Mouse (Mus musculus): ENCODE measurements at regions not wholly inside any gene's neighbourhood (a gene's known extent, or its start where the extent isn't known, plus 50 kb on each side); places are given as distances from the start of the nearest gene placed in this dataset.

- H3K27me3 ChIP-seq (replicated peaks; ENCODE audit: control insufficient read depth, insufficient read depth, low read length) = no peaks in the 10 kb centered on the region
- WGBS = 10% methylated on average over 2 of the region's 2 CpGs
- H3K4me1 ChIP-seq (replicated peaks; ENCODE audit: control insufficient read depth, insufficient read depth, low read length) = peaks cover 4% of the 10 kb centered on the region
- peak overlapping the region; percentile 63 for H3K27ac ChIP-seq (ENCODE audit: low read length)
- H3K4me3 ChIP-seq (replicated peaks; ENCODE audit: low read length) = no peak overlapping the region
- no peak overlapping the region for H3K9ac ChIP-seq (replicated peaks; ENCODE audit: low read depth, low read length)
- H3K4me2 ChIP-seq (ENCODE audit: low read length) = no peak overlapping the region
- H3K9me3 ChIP-seq (ENCODE audit: control insufficient read depth, low read length) = no peaks in the 10 kb centered on the region
- ATAC-seq = peak; percentile 95
- H3K36me3 ChIP-seq (ENCODE audit: control insufficient read depth, insufficient read depth) = no peaks in the 10 kb centered on the region
Measured at GRCm38 (mm10) chr8:100206557-100207349, 790.5 kb upstream of the Cdh8 start.

GRCm38 (mm10) chr8:100193228-100193627, 777.0 kb upstream of the Cdh8 start:
- WGBS = 53% methylated on average over 2 of the region's 2 CpGs

GRCm38 (mm10) chr8:100190698-100191097, 774.4 kb upstream of the Cdh8 start:
- WGBS = 88% methylated on average over 2 of the region's 2 CpGs
- no peak for ATAC-seq
- no peak overlapping the region for H3K9ac ChIP-seq (replicated peaks; ENCODE audit: low read depth, low read length)
- H3K9me3 ChIP-seq (ENCODE audit: control insufficient read depth, low read length) = no peaks in the 10 kb centered on the region
- H3K4me2 ChIP-seq (ENCODE audit: low read length) = no peak overlapping the region
- H3K27me3 ChIP-seq (replicated peaks; ENCODE audit: control insufficient read depth, insufficient read depth, low read length) = no peaks in the 10 kb centered on the region
- H3K27ac ChIP-seq (ENCODE audit: low read length) = no peak overlapping the region
- no peak overlapping the region for H3K4me3 ChIP-seq (replicated peaks; ENCODE audit: low read length)
- no peaks in the 10 kb centered on the region for H3K36me3 ChIP-seq (ENCODE audit: control insufficient read depth, insufficient read depth)
- H3K4me1 ChIP-seq (replicated peaks; ENCODE audit: control insufficient read depth, insufficient read depth, low read length) = no peaks in the 10 kb centered on the region

More at GRCm38 (mm10) chr8:100193228-100193627, 777.0 kb upstream of the Cdh8 start:
- no peak for ATAC-seq
- H3K9ac ChIP-seq (replicated peaks; ENCODE audit: low read depth, low read length) = no peak overlapping the region
- H3K9me3 ChIP-seq (ENCODE audit: control insufficient read depth, low read length) = no peaks in the 10 kb centered on the region
- H3K36me3 ChIP-seq (ENCODE audit: control insufficient read depth, insufficient read depth) = no peaks in the 10 kb centered on the region
- no peaks in the 10 kb centered on the region for H3K27me3 ChIP-seq (replicated peaks; ENCODE audit: control insufficient read depth, insufficient read depth, low read length)
- H3K4me1 ChIP-seq (replicated peaks; ENCODE audit: control insufficient read depth, insufficient read depth, low read length) = no peaks in the 10 kb centered on the region
- no peak overlapping the region for H3K4me3 ChIP-seq (replicated peaks; ENCODE audit: low read length)
- no peak overlapping the region for H3K4me2 ChIP-seq (ENCODE audit: low read length)
- H3K27ac ChIP-seq (ENCODE audit: low read length) = no peak overlapping the region

GRCm38 (mm10) chr8:100187976-100188375, 771.7 kb upstream of the Cdh8 start:
- Histone ChIP-seq H3K4me2 (ENCODE audit: low read length) (no peak overlapping the region), H3K9me3 (ENCODE audit: control insufficient read depth, low read length) (no peaks in the 10 kb centered on the region), H3K9ac (replicated peaks; ENCODE audit: low read depth, low read length) (no peak overlapping the region), H3K27me3 (replicated peaks; ENCODE audit: control insufficient read depth, insufficient read depth, low read length) (no peaks in the 10 kb centered on the region), H3K4me3 (replicated peaks; ENCODE audit: low read length) (no peak overlapping the region), H3K4me1 (replicated peaks; ENCODE audit: control insufficient read depth, insufficient read depth, low read length) (no peaks in the 10 kb centered on the region), H3K36me3 (ENCODE audit: control insufficient read depth, insufficient read depth) (no peaks in the 10 kb centered on the region), H3K27ac (ENCODE audit: low read length) (no peak overlapping the region)
- 47% methylated on average over 3 of the region's 3 CpGs for WGBS
- ATAC-seq = no peak

- Histone ChIP-seq H3K9me3 (ENCODE audit: control insufficient read depth, low read length) (no peaks in the 10 kb centered on the region), H3K27me3 (replicated peaks; ENCODE audit: control insufficient read depth, insufficient read depth, low read length) (no peaks in the 10 kb centered on the region), H3K4me1 (replicated peaks; ENCODE audit: control insufficient read depth, insufficient read depth, low read length) (no peaks in the 10 kb centered on the region), H3K4me3 (replicated peaks; ENCODE audit: low read length) (no peak overlapping the region), H3K4me2 (ENCODE audit: low read length) (no peak overlapping the region), H3K36me3 (ENCODE audit: control insufficient read depth, insufficient read depth) (no peaks in the 10 kb centered on the region), H3K9ac (replicated peaks; ENCODE audit: low read depth, low read length) (no peak overlapping the region), H3K27ac (ENCODE audit: low read length) (no peak overlapping the region)
- no peak for ATAC-seq
- 77% methylated on average over 1 of the region's 1 CpGs for WGBS
Measured at GRCm38 (mm10) chr8:100176502-100176901, 760.2 kb upstream of the Cdh8 start.

- ATAC-seq = peak; percentile 68
- Histone ChIP-seq H3K9ac (replicated peaks; ENCODE audit: low read depth, low read length) (no peak overlapping the region), H3K4me3 (replicated peaks; ENCODE audit: low read length) (no peak overlapping the region), H3K27ac (ENCODE audit: low read length) (no peak overlapping the region), H3K4me2 (ENCODE audit: low read length) (no peak overlapping the region), H3K36me3 (ENCODE audit: control insufficient read depth, insufficient read depth) (no peaks in the 10 kb centered on the region), H3K27me3 (replicated peaks; ENCODE audit: control insufficient read depth, insufficient read depth, low read length) (no peaks in the 10 kb centered on the region), H3K4me1 (replicated peaks; ENCODE audit: control insufficient read depth, insufficient read depth, low read length) (peaks cover 3% of the 10 kb centered on the region), H3K9me3 (ENCODE audit: control insufficient read depth, low read length) (no peaks in the 10 kb centered on the region)
- 70% methylated on average over 1 of the region's 1 CpGs for WGBS
Measured at GRCm38 (mm10) chr8:100145411-100145810, 729.1 kb upstream of the Cdh8 start.

- WGBS = 32% methylated on average over 5 of the region's 5 CpGs
- no peak overlapping the region for H3K9ac ChIP-seq (replicated peaks; ENCODE audit: low read depth, low read length)
- H3K36me3 ChIP-seq (ENCODE audit: control insufficient read depth, insufficient read depth) = no peaks in the 10 kb centered on the region
- H3K4me2 ChIP-seq (ENCODE audit: low read length) = no peak overlapping the region
- no peaks in the 10 kb centered on the region for H3K27me3 ChIP-seq (replicated peaks; ENCODE audit: control insufficient read depth, insufficient read depth, low read length)
- 0 out of 2 replicates have a peak, but pooled peaks have one; percentile 55 for ATAC-seq
- no peaks in the 10 kb centered on the region for H3K9me3 ChIP-seq (ENCODE audit: control insufficient read depth, low read length)
- H3K4me3 ChIP-seq (replicated peaks; ENCODE audit: low read length) = no peak overlapping the region
- H3K4me1 ChIP-seq (replicated peaks; ENCODE audit: control insufficient read depth, insufficient read depth, low read length) = peaks cover 3% of the 10 kb centered on the region
- H3K27ac ChIP-seq (ENCODE audit: low read length) = no peak overlapping the region
Measured at GRCm38 (mm10) chr8:100144124-100144680, 727.9 kb upstream of the Cdh8 start.

GRCm38 (mm10) chr8:100104412-100105365, 688.4 kb upstream of the Cdh8 start:
- Histone ChIP-seq H3K4me2 (ENCODE audit: low read length) (no peak overlapping the region), H3K4me1 (replicated peaks; ENCODE audit: control insufficient read depth, insufficient read depth, low read length) (no peaks in the 10 kb centered on the region), H3K36me3 (ENCODE audit: control insufficient read depth, insufficient read depth) (no peaks in the 10 kb centered on the region), H3K27me3 (replicated peaks; ENCODE audit: control insufficient read depth, insufficient read depth, low read length) (no peaks in the 10 kb centered on the region), H3K27ac (ENCODE audit: low read length) (no peak overlapping the region), H3K4me3 (replicated peaks; ENCODE audit: low read length) (no peak overlapping the region), H3K9me3 (ENCODE audit: control insufficient read depth, low read length) (no peaks in the 10 kb centered on the region), H3K9ac (replicated peaks; ENCODE audit: low read depth, low read length) (no peak overlapping the region)
- 37% methylated on average over 11 of the region's 11 CpGs for WGBS
- no peak for ATAC-seq

- no peak overlapping the region for H3K4me3 ChIP-seq (replicated peaks; ENCODE audit: low read length)
- H3K9ac ChIP-seq (replicated peaks; ENCODE audit: low read depth, low read length) = no peak overlapping the region
- H3K27me3 ChIP-seq (replicated peaks; ENCODE audit: control insufficient read depth, insufficient read depth, low read length) = no peaks in the 10 kb centered on the region
- H3K9me3 ChIP-seq (ENCODE audit: control insufficient read depth, low read length) = no peaks in the 10 kb centered on the region
- peak; percentile 93 for ATAC-seq
- 35% methylated on average over 2 of the region's 2 CpGs for WGBS
- H3K27ac ChIP-seq (ENCODE audit: low read length) = no peak overlapping the region
- H3K4me1 ChIP-seq (replicated peaks; ENCODE audit: control insufficient read depth, insufficient read depth, low read length) = no peaks in the 10 kb centered on the region
- H3K4me2 ChIP-seq (ENCODE audit: low read length) = no peak overlapping the region
- no peaks in the 10 kb centered on the region for H3K36me3 ChIP-seq (ENCODE audit: control insufficient read depth, insufficient read depth)
Measured at GRCm38 (mm10) chr8:100101957-100102356, 685.7 kb upstream of the Cdh8 start.
